Mouse (Mus musculus): ENCODE measurements around the gene Ddah2.

The Ddah2 gene

DNA sequence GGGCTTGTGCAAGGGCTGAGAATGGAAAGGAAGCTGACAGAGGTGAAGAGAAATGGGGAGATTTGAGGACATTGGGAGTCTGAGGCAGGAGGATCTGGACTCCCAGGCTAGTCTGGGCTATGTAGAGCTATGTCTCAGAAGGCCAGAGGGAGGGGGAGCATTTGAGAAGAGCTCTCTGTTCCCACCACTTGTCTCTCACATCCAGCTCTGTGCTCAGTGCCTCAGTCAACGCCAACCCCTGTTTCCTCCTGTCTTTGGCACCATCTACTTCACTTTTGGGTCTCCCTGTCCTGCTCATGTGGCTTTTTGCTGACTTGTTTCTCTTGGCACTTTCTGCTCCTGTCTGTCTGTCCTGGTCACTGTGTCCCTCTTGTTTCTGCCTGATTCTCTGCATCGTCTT, 18.4 kb downstream of the Ddah2 start:
- no peak for DNase-seq (ENCODE audit: low spot score)

DNA sequence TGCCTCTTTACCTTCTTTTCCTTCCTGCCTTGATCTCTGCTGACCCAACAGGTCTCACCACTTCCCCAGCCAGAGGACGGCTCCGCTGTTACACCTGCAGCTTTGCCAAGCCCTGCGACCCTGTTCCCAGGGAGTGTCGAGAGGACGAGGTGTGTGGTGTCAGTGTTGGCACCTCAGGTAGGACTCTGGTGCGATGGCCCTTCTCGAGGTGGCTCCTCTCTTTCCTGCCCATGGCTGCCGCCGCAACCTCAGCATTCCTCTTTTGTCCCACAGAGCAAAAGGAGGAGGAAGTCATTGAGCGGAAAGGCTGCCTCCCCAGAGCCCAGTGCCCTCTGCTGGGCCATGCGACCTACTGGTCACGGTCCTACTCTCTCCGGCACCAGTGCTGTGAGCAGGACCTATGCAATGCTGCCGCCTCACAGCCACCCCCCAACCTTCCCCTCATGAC, 19.0 kb downstream of the Ddah2 start, which contains the start of gene Ly6g6d:
TSS of gene Ly6g6d (minus strand) at position 280 of the 448 bp plus-strand sequence.
- no peak for DNase-seq (ENCODE audit: low spot score)

DNA sequence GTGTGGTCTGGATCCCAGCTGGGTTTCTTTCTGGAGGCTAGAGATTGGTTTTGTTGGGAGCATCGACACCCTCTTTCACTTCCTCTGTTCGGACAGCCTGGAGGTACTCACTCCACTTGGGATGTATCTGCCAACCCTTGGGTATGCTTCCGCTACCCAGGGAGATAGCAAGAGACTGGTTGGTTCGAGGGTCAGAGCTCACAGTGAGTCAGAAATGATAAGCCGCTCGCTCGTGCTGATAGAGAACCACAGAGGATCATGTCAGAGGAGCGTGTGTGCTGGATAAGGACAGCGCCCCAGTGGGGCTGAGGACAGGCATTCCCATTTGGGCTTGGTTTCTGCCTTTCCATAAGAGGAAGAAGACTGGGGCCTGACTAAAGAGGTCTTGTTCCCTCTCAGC, 20.9 kb downstream of the Ddah2 start:
- no peak for DNase-seq (ENCODE audit: low spot score)

DNA sequence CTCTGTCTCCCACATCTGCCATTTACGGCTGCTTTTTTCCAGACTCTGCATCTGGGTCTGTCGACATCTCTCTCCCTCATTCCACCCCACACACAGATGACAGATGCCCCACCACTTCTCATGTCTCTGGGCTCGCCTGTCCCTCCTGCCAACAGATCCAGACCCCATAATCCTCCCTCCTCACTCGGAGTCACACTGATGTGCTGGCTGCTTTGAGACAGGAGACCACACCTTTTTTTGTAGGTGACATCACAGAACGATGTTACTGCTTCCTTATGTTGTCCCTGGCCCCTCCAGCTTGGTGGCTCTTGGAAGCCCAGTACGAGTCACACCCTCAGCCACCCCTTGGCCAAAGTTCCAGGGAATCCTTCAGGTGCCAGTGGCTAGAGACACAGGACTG, 21.4 kb downstream of the Ddah2 start:
- no peak for DNase-seq (ENCODE audit: low spot score)

DNA sequence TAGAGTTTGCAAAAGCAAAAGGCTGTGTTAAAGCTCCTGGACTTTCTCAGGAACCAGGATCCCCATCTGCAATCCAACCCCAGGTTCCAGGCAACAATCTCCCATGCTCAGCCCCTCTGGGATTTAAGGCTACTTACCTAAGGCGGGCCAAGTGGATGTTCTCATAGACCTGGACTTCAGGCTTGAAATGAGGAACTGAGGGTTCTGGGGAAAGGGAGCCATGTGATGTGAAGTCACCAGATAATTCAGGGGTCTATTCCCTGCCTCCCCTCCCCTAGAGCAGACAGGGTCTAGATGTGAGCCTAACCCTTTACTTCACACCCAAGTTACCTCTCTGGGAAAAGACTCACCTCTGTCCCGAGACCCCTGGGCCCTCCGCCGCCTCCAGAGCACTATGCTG, 21.9 kb downstream of the Ddah2 start:
- DNase-seq (ENCODE audit: low spot score) = no peak

DNA sequence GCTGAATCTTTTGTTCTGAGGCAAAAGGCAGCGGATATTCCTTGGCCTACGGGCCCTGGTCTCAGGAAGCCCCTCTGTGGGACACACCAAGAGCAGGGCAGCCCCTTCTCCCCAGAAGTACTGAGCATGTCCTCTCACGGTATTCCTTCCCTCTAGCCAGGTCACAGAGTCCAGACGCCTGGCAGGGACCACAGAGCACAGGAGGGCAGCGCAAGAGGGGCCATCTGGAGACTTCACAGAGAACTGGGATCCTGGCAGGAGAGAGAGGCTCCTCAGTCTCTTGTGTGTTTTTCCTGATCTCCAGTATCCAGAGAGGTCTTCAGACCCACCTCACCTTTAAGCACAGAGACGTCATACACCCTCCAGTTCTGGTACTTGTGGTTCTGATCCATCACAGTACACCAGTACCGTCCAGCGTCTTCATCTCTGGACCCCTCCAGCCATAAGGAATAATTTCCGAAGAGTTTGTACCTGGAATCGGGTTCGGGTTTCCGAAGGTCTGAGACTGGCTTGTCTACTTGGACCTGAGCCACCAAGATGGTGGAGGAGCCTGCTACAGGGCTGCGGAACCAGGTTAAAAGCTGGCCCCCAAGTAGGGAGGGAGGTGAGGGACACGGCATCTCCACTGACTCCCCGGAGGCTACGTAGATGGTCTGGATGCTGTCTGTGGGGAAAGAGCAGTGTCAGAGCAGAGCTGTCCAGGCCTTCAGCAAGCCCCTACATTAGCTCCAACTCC, 24.2 kb downstream of the Ddah2 start:
- no peak for DNase-seq (ENCODE audit: low spot score)

DNA sequence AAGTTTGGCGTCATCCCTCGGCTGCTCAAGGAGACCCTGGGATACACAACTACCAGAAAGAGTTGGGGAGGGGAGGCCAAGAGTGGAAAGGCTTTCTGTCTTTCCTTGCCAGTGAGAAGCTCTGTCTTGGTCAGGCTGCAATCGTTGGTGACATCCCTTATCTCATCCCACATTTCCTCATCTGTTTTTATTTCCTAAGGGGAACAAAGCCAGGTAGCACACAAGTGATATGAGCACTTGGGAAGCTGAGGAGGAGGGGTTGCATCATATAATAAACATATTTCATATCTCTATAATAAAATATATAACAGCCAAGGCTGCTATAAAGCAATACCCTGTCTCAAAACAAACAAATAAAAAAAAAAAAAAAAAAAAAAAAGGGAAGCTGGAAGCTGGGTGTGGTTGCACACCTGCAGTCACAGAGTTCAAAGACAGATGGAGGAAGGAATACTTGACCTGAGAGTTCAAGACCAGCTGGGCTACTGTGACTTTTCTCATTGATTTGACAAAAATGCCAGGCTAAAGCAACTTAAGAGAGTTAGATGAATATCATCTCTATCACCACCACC, 25.2 kb downstream of the Ddah2 start:
- DNase-seq (ENCODE audit: low spot score) = no peak

DNA sequence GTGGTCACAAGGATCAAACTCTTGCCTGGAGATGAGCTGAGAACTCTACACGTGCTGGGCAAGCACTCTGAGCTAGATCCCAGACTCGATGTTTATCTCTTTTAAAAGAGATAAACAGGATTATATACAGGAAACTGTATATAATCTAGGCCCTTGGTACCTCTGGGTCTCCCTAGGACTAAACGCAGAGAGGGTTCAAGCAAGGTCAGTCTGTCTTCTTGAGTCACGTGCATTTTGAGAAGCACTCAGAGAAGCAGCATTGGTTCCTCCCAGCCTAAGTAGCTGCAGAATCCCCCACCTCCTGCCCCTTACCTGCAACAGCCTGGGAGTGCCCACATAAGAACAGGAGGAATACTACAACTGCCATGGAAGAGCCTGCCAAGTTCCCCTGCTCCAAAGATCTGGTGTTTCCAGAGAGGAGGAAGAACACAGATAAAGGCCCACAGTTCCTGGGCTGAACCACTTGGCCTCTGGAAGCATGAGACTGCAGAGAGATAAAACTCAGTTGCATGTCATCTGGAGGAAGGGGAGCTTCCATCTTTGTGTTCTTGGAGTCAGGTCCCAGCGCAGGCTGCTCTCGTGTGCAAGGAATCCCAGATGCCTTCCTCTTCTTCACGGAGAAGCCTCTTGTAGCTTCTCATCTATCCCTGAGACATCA, 26.5 kb downstream of the Ddah2 start, which contains the start of gene Ly6g6f:
TSS of gene Ly6g6f (minus strand) at position 403 of the 658 bp plus-strand sequence.
- no peak for DNase-seq (ENCODE audit: low spot score)

DNA sequence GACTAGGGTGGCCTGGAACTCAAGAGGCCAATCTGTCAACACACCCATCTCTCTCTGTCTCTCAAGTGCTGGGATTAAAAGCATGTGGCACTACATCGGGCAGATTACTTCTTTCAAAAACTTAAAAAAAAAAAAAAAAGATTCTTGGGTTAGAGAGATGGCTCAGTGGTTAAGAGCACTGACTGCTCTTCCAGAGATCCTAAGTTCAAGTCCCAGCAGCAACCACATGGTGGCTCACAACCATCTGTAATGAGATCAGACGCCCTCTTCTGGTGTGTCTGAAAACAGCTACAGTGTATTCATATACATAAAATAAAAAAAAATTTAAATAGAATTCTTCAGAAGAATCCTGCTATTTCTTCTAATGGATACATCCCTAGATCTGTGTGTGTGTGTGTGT, 29.3 kb downstream of the Ddah2 start:
- DNase-seq (ENCODE audit: low spot score) = no peak

DNA sequence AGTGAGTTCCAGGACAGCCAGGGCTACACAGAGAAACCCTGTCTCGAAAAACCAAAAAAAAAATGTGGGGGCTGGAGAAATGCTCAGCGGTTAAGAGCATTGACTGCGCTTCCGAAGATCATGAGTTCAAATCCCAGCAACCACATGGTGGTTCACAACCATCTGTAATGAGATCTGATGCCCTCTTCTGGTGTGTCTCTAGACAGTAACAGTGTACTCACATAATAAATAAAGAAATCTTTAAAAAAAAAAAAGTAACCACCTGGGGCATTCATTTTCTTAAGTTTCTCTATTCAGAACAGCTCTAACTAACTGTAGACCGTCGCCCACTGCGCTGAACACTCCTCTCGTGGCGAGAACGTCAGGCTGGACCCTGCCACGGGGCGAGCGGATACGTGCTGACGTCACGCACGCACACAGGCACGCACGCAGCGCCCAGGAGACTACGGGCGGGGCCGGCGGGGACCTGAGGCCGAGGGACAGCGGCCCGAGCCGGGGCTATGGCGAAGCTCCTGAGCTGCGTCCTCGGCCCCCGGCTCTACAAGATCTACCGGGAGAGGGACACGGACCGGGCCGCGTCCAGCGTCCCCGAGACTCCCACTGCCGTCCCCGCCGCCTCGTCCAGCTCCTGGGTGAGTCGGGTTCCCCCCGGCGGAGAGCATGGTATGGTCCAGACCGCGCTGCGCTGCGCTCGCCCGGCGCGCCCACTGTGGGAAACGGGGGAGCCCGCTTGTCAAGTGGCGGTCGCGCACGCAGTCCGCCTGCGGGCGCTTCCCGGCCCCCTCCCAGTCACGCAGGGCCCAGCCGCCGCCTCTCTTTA, 30.2 kb downstream of the Ddah2 start, which contains the start of gene Abhd16a:
TSS of gene Abhd16a (plus strand) at position 439 of the 820 bp plus-strand sequence.
- DNase-seq (ENCODE audit: low spot score) = peak; percentile 93

DNA sequence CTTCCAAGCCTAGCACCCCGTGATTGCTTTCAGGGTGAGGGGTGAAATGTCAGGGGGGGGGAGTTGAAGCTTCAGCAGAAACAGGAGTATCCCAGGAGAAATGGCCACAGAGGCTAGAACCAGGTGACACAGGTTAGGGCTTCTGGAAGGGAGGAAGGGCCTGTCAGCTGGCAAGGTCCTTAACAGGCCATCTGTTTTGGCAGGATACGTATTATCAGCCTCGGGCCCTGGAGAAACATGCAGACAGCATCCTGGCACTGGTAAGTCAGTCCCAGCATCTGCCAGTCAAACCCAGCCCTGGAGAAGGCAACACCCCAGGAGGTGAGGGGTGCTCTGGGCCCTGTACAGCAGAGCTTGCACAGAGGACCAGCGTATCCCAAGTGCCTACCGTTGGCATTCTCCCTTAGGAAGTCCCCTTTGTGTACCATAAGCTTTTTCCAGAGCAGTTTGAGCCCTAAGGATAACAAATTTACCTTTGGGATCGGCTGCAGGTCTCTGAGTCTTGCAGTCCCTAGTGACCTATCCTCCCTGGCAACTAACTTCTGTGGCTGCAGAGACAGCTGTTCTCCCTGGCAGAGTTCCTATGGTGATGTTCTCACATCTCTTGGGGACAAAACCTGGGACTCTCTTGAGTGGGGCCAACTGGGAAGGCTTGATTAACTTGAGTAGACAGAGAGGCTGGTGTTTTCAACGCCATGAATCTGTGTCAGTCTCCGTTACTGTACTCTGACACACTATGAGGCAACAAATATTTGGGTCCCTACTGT, 31.5 kb downstream of the Ddah2 start:
- no peak for DNase-seq (ENCODE audit: low spot score)

DNA sequence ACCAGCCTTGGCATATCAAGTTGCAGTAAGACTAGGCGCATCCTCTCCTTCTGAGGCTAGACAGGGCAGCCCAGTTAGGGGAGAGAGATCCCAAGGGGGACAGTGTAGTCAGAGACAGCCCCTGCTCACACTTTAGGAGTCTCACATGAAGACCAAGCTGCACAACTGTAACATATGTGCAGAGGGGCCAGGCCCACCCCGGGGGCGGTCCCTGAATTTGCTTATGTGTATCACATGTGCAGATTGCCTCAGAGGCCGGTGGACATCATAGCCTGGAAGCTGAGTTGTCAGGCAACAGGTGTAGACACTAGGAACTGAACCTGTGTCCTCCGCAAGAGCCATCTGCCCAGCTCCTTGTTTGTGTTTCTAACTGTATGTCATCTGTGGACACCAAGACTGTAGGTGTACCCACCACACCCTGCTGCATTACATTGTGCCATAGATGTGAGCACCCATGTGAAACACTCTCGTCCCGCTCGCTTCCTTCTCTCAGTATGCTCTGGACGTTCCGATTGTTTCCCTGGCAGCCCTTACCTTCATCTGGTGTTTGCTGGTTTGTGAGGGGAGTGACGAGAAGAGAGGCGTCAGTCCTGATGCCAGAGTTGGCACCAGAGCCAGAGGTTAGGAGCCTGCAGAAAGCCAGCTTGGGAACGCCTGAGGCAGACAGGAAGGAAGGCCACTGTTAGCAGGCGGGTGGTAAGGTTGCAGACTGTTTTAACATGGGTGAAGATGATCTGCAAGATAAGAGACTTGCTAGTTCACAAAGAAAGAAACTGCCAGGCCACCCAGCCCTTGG, 33.8 kb downstream of the Ddah2 start:
- DNase-seq (ENCODE audit: low spot score) = no peak

DNA sequence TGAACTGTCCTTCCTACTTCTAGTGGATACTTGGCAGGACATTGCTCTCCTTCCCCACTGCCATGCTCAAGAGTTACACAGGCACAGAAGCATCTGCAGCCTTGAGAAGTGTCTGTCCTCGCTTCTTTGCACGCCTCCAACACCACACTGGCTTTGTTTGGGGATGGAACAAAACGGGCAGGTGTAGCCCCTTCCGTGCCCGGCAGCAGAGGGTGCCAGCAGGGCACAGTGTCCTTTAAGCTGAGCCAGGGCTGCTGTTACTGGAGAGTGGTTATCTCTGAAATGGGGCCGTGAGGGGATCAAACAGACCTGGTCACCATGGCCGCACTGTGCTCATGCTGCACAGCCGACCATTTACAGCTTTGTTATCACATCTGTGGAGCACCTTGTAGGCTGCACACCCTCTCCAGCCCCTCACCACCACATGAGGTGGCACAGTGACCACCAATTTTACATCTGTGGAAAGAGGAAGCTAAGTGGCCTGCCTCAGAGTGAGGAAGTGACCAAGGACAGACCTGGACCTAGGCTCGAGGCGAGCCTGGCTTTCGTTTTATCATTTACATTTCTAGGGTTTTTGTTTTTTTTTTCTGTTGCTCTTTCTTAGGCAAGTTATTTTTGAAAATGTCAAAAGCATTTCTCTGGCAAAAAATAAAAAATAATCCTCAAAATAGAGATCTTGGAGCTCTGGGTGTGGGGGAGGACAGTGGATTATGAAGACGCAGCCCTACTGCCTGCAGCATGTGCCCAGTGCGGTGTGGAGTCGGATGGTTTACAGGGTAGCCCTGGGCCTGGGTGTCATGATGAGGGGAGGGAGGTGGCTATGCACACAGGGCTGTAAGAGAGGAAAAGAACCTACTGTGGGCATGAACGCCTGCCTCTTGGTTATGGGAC, 35.9 kb downstream of the Ddah2 start:
- no peak for DNase-seq (ENCODE audit: low spot score)

DNA sequence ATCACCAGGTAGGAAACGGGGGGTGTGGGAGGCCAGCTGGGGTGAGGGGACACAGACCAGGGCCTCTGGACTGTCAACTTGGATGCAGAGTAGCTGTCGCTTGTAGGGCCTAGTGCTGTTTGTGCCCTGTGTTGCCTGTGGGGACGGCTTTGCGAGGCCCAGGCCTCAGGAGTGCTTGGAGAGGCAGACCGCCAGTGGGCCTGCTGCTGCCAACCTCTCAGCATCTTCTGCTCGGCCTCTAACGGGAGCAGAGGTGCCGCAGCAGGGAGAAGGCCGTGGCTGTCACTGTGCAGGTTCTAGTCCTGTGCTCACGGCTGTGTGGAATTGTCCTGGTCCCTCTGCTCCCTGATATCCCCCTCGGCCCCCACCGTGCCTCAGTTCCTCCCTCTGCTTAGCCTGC, 37.8 kb downstream of the Ddah2 start:
- no peak for DNase-seq (ENCODE audit: low spot score)

DNA sequence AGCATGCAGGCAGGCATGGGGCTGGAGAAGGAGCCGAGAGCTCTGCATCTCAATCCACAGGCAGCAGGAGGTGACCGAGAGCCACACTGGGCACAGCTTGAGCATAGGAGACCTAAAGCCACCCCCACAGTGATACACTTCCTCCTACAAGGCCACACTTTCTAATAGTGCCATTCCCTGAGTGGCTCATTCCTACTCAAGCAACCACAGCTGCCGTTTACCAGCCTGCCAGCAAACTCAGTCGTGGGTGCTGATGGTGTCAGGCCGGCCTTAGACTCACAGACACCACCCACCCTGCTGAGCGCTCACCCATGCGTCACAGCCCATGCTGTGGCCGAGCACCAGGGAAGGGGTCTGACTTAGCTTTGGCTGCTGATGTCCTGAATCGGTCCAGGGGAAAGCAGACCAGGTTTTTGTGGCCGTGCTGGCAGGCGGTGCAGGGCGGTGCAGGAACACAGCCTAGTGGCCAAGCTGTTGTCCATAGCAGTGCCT, 38.4 kb downstream of the Ddah2 start:
- no peak for DNase-seq (ENCODE audit: low spot score)

DNA sequence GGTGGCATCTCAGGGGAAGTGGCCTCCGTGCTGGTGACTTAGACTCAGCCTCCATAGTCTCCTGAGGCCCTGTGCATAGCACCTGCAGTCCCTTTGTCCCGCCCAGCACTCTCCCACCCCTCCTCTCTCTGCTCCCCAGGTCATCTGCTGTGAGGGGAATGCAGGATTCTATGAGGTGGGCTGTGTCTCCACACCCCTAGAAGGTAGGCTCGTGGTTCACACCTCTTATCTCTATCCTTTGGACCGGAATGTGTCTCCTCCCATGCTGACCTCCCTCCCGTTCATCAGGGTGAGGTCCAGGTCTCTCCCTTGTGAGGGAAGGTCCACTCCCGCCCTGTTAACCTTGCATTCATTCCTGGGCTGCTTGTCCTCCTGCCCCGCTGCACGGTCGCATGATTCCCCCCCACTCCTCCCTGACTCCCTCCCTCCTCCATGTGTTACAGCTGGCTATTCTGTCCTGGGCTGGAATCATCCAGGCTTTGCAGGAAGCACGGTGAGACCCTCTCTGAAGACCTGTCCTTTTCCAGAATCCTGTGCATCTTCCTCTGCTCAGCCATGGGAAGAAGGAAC, 41.4 kb downstream of the Ddah2 start:
- DNase-seq (ENCODE audit: low spot score) = no peak

DNA sequence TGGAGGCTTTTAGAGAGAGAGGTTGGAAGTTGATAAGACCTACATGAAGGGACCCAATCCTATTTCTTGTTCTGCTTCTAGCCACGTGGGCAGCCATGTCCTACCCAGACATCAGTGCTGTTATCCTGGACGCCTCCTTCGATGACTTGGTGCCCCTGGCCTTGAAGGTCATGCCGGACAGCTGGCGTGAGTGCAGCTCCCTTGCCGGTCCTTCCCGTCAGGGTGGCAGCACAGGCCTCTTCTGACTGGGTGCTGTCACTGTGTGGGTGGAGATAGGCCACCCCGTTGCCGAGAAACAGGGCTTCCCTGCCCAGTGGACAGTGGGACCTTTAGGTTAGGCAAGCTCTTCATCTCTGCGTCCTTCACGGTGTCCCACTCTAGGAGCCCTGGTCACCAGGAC, 42.3 kb downstream of the Ddah2 start:
- no peak for DNase-seq (ENCODE audit: low spot score)

DNA sequence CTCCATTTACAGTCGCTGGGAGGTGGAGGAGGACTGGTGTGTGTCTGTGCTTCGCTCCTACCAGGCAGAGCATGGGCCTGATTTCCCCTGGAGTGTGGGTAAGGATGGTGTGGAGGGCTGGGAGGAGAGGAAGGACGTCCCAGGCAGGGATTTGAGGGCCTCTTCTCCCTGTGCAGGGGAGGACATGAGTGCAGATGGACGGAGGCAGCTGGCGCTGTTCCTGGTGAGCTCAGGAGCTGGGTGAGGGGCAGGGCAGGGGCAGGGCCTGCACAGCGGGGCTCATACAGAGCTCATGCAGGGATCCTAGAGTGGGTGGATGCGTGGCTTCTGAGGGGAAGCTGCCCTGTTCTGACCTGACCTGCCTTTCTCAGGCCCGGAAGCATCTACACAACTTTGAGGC, 43.5 kb downstream of the Ddah2 start:
- DNase-seq (ENCODE audit: low spot score) = no peak

DNA sequence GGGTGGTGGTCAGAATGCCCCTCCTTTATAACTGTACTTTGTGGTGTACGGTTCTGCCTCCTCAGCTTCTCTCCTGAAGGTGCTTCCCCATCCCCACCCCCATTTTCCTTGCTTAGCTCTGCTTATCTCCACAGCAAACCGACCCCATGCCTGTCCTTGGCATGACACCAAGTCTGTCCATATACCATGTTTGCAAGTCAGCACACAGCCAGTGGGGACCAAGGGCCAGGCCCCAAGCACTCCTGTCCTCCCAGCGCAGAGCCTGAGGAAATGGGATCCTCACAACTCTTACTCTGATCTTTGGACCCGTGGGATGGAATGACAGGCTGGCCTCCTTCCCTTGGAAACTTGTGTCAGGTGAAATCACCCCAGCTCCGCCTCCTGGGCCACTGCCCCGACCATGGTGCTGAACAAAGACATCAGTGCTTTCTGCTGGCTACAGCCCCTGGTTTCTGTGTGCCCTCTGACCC, 44.4 kb downstream of the Ddah2 start:
- no peak for DNase-seq (ENCODE audit: low spot score)
